Mouse (Mus musculus): Measurements from ENCODE around the gene Fmnl2.

GRCm38 (mm10) chr2:53106056-53106455, 248.4 kb downstream of the Fmnl2 start:
- TF ChIP-seq GATA1 (IDR thresholded peaks at IDR 0.05; ENCODE audit: borderline replicate concordance, low read length), result no peak
- TF ChIP-seq FLI1 (IDR thresholded peaks at IDR 0.05; ENCODE audit: low read length), result no peak
